Mouse (Mus musculus): ENCODE measurements around the gene Cyp26a1. TPM values are rescaled to one million over a fixed set of nuclear protein-coding genes. Genes with fewer than 3 reads are reported as not detected.

Gene Cyp26a1
- total RNA-seq, 2 experiments from 2014 or later: 0.38 TPM; not detected in 1

GRCm38 (mm10) chr19:37698273-37699160 lies 919 bp downstream of the Cyp26a1 start:
- DNase-seq: no peak

- no peak for DNase-seq
Measured at GRCm38 (mm10) chr19:37699711-37700110, 2.1 kb downstream of the Cyp26a1 start.

- no peak for DNase-seq
Measured at GRCm38 (mm10) chr19:37702377-37703076, 4.9 kb downstream of the Cyp26a1 start.

- no peak for DNase-seq
Measured at GRCm38 (mm10) chr19:37703902-37704509, 6.4 kb downstream of the Cyp26a1 start.

- DNase-seq: no peak
Measured at GRCm38 (mm10) chr19:37705722-37706121, 8.1 kb downstream of the Cyp26a1 start.

GRCm38 (mm10) chr19:37714681-37715080 lies 17.1 kb downstream of the Cyp26a1 start:
- DNase-seq: no peak

GRCm38 (mm10) chr19:37715980-37716379 lies 18.4 kb downstream of the Cyp26a1 start:
- no peak for DNase-seq

- no peak for DNase-seq
Measured at GRCm38 (mm10) chr19:37716524-37717175, 19.1 kb downstream of the Cyp26a1 start.

- no peak for DNase-seq
Measured at GRCm38 (mm10) chr19:37719166-37719565, 21.6 kb downstream of the Cyp26a1 start.

- DNase-seq: no peak
Measured at GRCm38 (mm10) chr19:37724591-37724990, 27.0 kb downstream of the Cyp26a1 start.

GRCm38 (mm10) chr19:37726585-37726984 lies 29.0 kb downstream of the Cyp26a1 start:
- DNase-seq: no peak

GRCm38 (mm10) chr19:37727366-37727765 lies 29.8 kb downstream of the Cyp26a1 start:
- DNase-seq: no peak

GRCm38 (mm10) chr19:37735426-37735825 lies 37.8 kb downstream of the Cyp26a1 start:
- DNase-seq: no peak

- no peak for DNase-seq
Measured at GRCm38 (mm10) chr19:37738575-37738974, 41.0 kb downstream of the Cyp26a1 start.

GRCm38 (mm10) chr19:37740043-37740442 lies 42.4 kb downstream of the Cyp26a1 start:
- DNase-seq: no peak

Other genes with a start within 250 kb of the Cyp26a1 start
- gene Exoc6, start 147.4 kb upstream of the Cyp26a1 start, total RNA-seq (2021): 10 to 100 TPM; 33.3 to 43.8 TPM
- gene Cyp26c1, start 12.2 kb upstream of the Cyp26a1 start, total RNA-seq (2021): under 1 TPM in 1 of 2 experiments, not detected in 1; 0.16 TPM